In genomic region chr10:80756509-80756908, GRCm38 (mm10) we compare ENCODE assay signal across 9 mouse cellular contexts. TPM values are rescaled to one million over a fixed set of nuclear protein-coding genes. Genes with fewer than 3 reads are reported as not detected.
DNase-seq lines count a peak whose midpoint lies in the region; ATAC-seq and TF ChIP-seq lines count a peak whose summit lies in the region.
"Had no signal": no experiment of that assay in that cellular context is flagged by ENCODE, and none has a peak within 500 bp of the region (broad histone marks: within the 10 kb centered on the region; RNA-seq: fewer than 3 reads in every experiment).

No protein-coding gene starts in this region.

- dilution Hi-C loops in CH12.LX (cut with MboI; ENCODE audit: extremely low pct_ligation_motif_present, extremely low pct_unique_long_range_greater_than_20kb, low sequenced_read_pairs): no loop called here

- no peak for TF ChIP-seq RAD21 in CH12.LX (IDR thresholded peaks at IDR 0.05; ENCODE audit: low read depth, low read length)

- H3K4me3 ChIP-seq in heart, embryonic 11.5 days (ENCODE audit: low read depth, low read length): peak overlapping the region; percentile 93
- H3K4me3 ChIP-seq in CH12.LX (replicated peaks in 1 of 3; ENCODE audit: low read depth in 2 of 3, low read length in 2 of 3, poor library complexity in 1 of 3): peak overlapping the region; percentile 93 to 98 (median 96)
- H3K4me3 ChIP-seq in forebrain, embryonic 14.5 days (ENCODE audit: low read depth, low read length): peak overlapping the region; percentile 97
- peak overlapping the region; percentile 86 to 99 for H3K4me3 ChIP-seq in liver, embryonic 14.5 days (ENCODE audit: insufficient read depth in 1 of 2, low read depth in 2 of 2, low read length in 2 of 2)

- no peak overlapping the region for H3K27ac ChIP-seq in heart, embryonic 11.5 days (ENCODE audit: low read depth, low read length)
- H3K27ac ChIP-seq in CH12.LX (ENCODE audit: insufficient read depth, low read depth): no peak overlapping the region
- H3K27ac ChIP-seq in forebrain, embryonic 14.5 days (ENCODE audit: low read depth, low read length): no peak overlapping the region
- no peak overlapping the region for H3K27ac ChIP-seq in liver, embryonic 14.5 days

- no peaks in the 10 kb centered on the region for H3K27me3 ChIP-seq in heart, embryonic 11.5 days (ENCODE audit: control insufficient read depth, insufficient read depth, low read length)
- H3K27me3 ChIP-seq in CH12.LX (replicated peaks): no peaks in the 10 kb centered on the region
- H3K27me3 ChIP-seq in forebrain, embryonic 14.5 days (replicated peaks; ENCODE audit: control insufficient read depth, insufficient read depth, low read length): no peaks in the 10 kb centered on the region
- no peaks in the 10 kb centered on the region for H3K27me3 ChIP-seq in liver, embryonic 14.5 days (ENCODE audit: control insufficient read depth, insufficient read depth, low read length)

- no peak for DNase-seq in heart, adult 8-10 months (ENCODE audit: low spot score)
- no peak for DNase-seq in CH12.LX (ENCODE audit: extremely low read depth)
- no peak for DNase-seq in forebrain, embryonic 14.5 days (ENCODE audit: low spot score)
- DNase-seq in liver, embryonic 14.5 days (ENCODE audit: low read depth in 3 of 3, low spot score in 3 of 3): no peak
- no peak for DNase-seq in right cerebral cortex, adult 2 months (ENCODE audit: low spot score in 2 of 2)
- DNase-seq in left cerebral cortex, adult 18-20 months (ENCODE audit: low spot score in 2 of 2): no peak
- DNase-seq: cerebellum, adult 9-10 months had no signal

- peak overlapping the region; percentile 79 for H3K4me2 ChIP-seq in heart, embryonic 11.5 days
- H3K4me2 ChIP-seq in CH12.LX (ENCODE audit: insufficient read depth, low read depth, poor library complexity, severe bottlenecking): peak overlapping the region; percentile 52
- peak overlapping the region; percentile 83 for H3K4me2 ChIP-seq in forebrain, embryonic 14.5 days (ENCODE audit: low read length)
- peak overlapping the region; percentile 97 for H3K4me2 ChIP-seq in liver, embryonic 14.5 days (ENCODE audit: low read depth)

- no peak for ATAC-seq in heart, embryonic 11.5 days (replicated peaks; ENCODE audit: insufficient number of reproducible peaks, low FRiP score, low TSS enrichment)
- no peak for ATAC-seq in forebrain, embryonic 14.5 days
- no peak for ATAC-seq in liver, embryonic 14.5 days (ENCODE audit: insufficient read depth)
- ATAC-seq in CD4-positive, CD25-positive, alpha-beta regulatory T cell, adult 4 months: no peak

- in situ Hi-C loops in CH12.LX (cut with MboI; ENCODE audit: low pct_ligation_motif_present, low pct_unique_long_range_greater_than_20kb, low sequenced_read_pairs): no loop called here

- no peak for TF ChIP-seq POLR2A in CH12.LX (IDR thresholded peaks at IDR 0.05; ENCODE audit: low read depth, low read length)

- H3K9me3 ChIP-seq in heart, embryonic 11.5 days (replicated peaks; ENCODE audit: control insufficient read depth, low read length): no peaks in the 10 kb centered on the region
- H3K9me3 ChIP-seq in CH12.LX (replicated peaks; ENCODE audit: low read length): no peaks in the 10 kb centered on the region
- H3K9me3 ChIP-seq in forebrain, embryonic 14.5 days (replicated peaks; ENCODE audit: control insufficient read depth, low read length): no peaks in the 10 kb centered on the region
- H3K9me3 ChIP-seq in liver, embryonic 14.5 days (ENCODE audit: control insufficient read depth, low read length): no peaks in the 10 kb centered on the region

- 45% methylated on average over 2 of the region's 2 CpGs for WGBS in heart, embryonic 11.5 days (ENCODE audit: insufficient replicate concordance)
- WGBS in forebrain, embryonic 14.5 days: 62% methylated on average over 2 of the region's 2 CpGs
- WGBS in liver, embryonic 14.5 days (ENCODE audit: insufficient replicate concordance): 40% methylated on average over 2 of the region's 2 CpGs

- TF ChIP-seq EP300 in CH12.LX (IDR thresholded peaks at IDR 0.05; ENCODE audit: low read length): no peak
- TF ChIP-seq EP300 in liver, embryonic 14.5 days (IDR thresholded peaks at IDR 0.05; ENCODE audit: low read depth): no peak

- TF ChIP-seq CTCF in CH12.LX (conservative IDR thresholded peaks at IDR 0.05 in 1 of 2, IDR thresholded peaks at IDR 0.05 in 1 of 2; ENCODE audit: low read depth in 2 of 2, low read length in 2 of 2): no peak
- no peak for TF ChIP-seq CTCF in liver, embryonic 14.5 days (IDR thresholded peaks at IDR 0.05; ENCODE audit: low read depth)

- H3K79me2 ChIP-seq in CH12.LX (replicated peaks; ENCODE audit: control insufficient read depth, extremely low read depth, insufficient read depth, poor library complexity, severe bottlenecking): peaks cover 63% of the 10 kb centered on the region

- no peaks in the 10 kb centered on the region for H3K36me3 ChIP-seq in heart, embryonic 11.5 days (ENCODE audit: control insufficient read depth, insufficient read depth, low read length)
- peaks cover 0 to 29% of the 10 kb centered on the region in 2 experiments for H3K36me3 ChIP-seq in CH12.LX (replicated peaks in 1 of 2; ENCODE audit: control insufficient read depth in 1 of 2, insufficient read depth in 1 of 2, low read length in 1 of 2)
- no peaks in the 10 kb centered on the region for H3K36me3 ChIP-seq in forebrain, embryonic 14.5 days (ENCODE audit: control insufficient read depth, insufficient read depth, low read length)
- no peaks in the 10 kb centered on the region for H3K36me3 ChIP-seq in liver, embryonic 14.5 days (replicated peaks; ENCODE audit: control insufficient read depth, insufficient read depth, low read depth)

- peak overlapping the region; percentile 99 for H3K9ac ChIP-seq in heart, embryonic 11.5 days (ENCODE audit: low read depth, low read length)
- H3K9ac ChIP-seq in CH12.LX (ENCODE audit: insufficient read depth, low read depth): peak overlapping the region; percentile 96
- peak overlapping the region; percentile 95 for H3K9ac ChIP-seq in forebrain, embryonic 14.5 days (ENCODE audit: low read length)
- peak overlapping the region; percentile 84 for H3K9ac ChIP-seq in liver, embryonic 14.5 days (replicated peaks)

- H3K4me1 ChIP-seq in heart, embryonic 11.5 days (ENCODE audit: control insufficient read depth, insufficient read depth, low read length): peaks cover 58% of the 10 kb centered on the region
- peaks cover 26 to 61% of the 10 kb centered on the region in 2 experiments for H3K4me1 ChIP-seq in CH12.LX (ENCODE audit: control insufficient read depth in 1 of 2, insufficient read depth in 2 of 2)
- peaks cover 28% of the 10 kb centered on the region for H3K4me1 ChIP-seq in forebrain, embryonic 14.5 days (ENCODE audit: control insufficient read depth, insufficient read depth, low read length)
- peaks cover 24 to 46% of the 10 kb centered on the region in 2 experiments for H3K4me1 ChIP-seq in liver, embryonic 14.5 days (replicated peaks; ENCODE audit: control insufficient read depth in 2 of 2, insufficient read depth in 2 of 2, low read length in 1 of 2)

RNA-seq across cellular contexts. Expression of gene Dot1l, which starts 1.5 kb away (rescaled TPM):
- polyA plus RNA-seq in heart, embryonic 11.5 days (2014; fragmentation: Nextera tagmentation; extraction: Ambion mirVana): 23.1 and 27.3 TPM in 2 replicates
- total RNA-seq in heart, adult 8-10 months (2022): 10 to 100 TPM; 13.3 to 24.1 (median 19.8) TPM
- 13.3 and 15.5 TPM in 2 replicates for total RNA-seq in CH12.LX (2012; rRNA removed)
- total RNA-seq in CH12.LX (2014; rRNA removed): 2.7 and 3.3 TPM in 2 replicates
- 30.9 and 43.8 TPM in 2 replicates for polyA plus RNA-seq in CH12.LX (2012; ENCODE audit: insufficient read length, low read depth)
- polyA plus RNA-seq in forebrain, embryonic 14.5 days (2014; fragmentation: Nextera tagmentation; extraction: Ambion mirVana): 13.6 and 19.3 TPM in 2 replicates
- polyA plus RNA-seq in liver, embryonic 14.5 days (2012; rRNA removed): 11.5 and 11.6 TPM in 2 replicates
- 7.1 and 8.3 TPM in 2 replicates for polyA plus RNA-seq in liver, embryonic 14.5 days (2014; fragmentation: Nextera tagmentation; extraction: Ambion mirVana)
- 10 to 100 TPM; 13.4 to 15.5 TPM for polyA plus RNA-seq in CD4-positive, CD25-positive, alpha-beta regulatory T cell, adult 4 months (2017; shearing (Covaris generic))
- 10 to 100 TPM; 43.0 to 44.4 TPM for total RNA-seq in left cerebral cortex, adult 18-20 months (2021)

RNA-seq across cellular contexts. Expression of gene Ap3d1, which starts 14.4 kb away (rescaled TPM):
- polyA plus RNA-seq in heart, embryonic 11.5 days (2014; fragmentation: Nextera tagmentation; extraction: Ambion mirVana): 51.5 and 59.3 TPM in 2 replicates
- total RNA-seq in heart, adult 8-10 months (2022): 10 to 100 TPM; 41.2 to 44.5 (median 43.4) TPM
- 48.1 and 49.4 TPM in 2 replicates for total RNA-seq in CH12.LX (2012; rRNA removed)
- 24.2 and 28.4 TPM in 2 replicates for total RNA-seq in CH12.LX (2014; rRNA removed)
- 46.5 and 57.0 TPM in 2 replicates for polyA plus RNA-seq in CH12.LX (2012; ENCODE audit: insufficient read length, low read depth)
- 81.0 and 99.5 TPM in 2 replicates for polyA plus RNA-seq in forebrain, embryonic 14.5 days (2014; fragmentation: Nextera tagmentation; extraction: Ambion mirVana)
- polyA plus RNA-seq in liver, embryonic 14.5 days (2012; rRNA removed): 24.5 and 26.2 TPM in 2 replicates
- polyA plus RNA-seq in liver, embryonic 14.5 days (2014; fragmentation: Nextera tagmentation; extraction: Ambion mirVana): 20.1 and 22.4 TPM in 2 replicates
- 10 to 100 TPM; 26.7 to 29.1 TPM for polyA plus RNA-seq in CD4-positive, CD25-positive, alpha-beta regulatory T cell, adult 4 months (2017; shearing (Covaris generic))
- 100 to 1,000 TPM; 140 to 153 TPM for total RNA-seq in left cerebral cortex, adult 18-20 months (2021)

RNA-seq across cellular contexts. Expression of gene Sf3a2, which starts 41.5 kb away (rescaled TPM):
- polyA plus RNA-seq in heart, embryonic 11.5 days (2014; fragmentation: Nextera tagmentation; extraction: Ambion mirVana): 68.6 and 68.7 TPM in 2 replicates
- total RNA-seq in heart, adult 8-10 months (2022): 10 to 100 TPM; 25.0 to 33.0 (median 31.5) TPM
- total RNA-seq in CH12.LX (2012; rRNA removed): 29.0 and 36.5 TPM in 2 replicates
- 7.8 and 12.4 TPM in 2 replicates for total RNA-seq in CH12.LX (2014; rRNA removed)
- 136 and 153 TPM in 2 replicates for polyA plus RNA-seq in CH12.LX (2012; ENCODE audit: insufficient read length, low read depth)
- 66.6 and 71.7 TPM in 2 replicates for polyA plus RNA-seq in forebrain, embryonic 14.5 days (2014; fragmentation: Nextera tagmentation; extraction: Ambion mirVana)
- polyA plus RNA-seq in liver, embryonic 14.5 days (2012; rRNA removed): 26.1 and 35.6 TPM in 2 replicates
- polyA plus RNA-seq in liver, embryonic 14.5 days (2014; fragmentation: Nextera tagmentation; extraction: Ambion mirVana): 36.1 and 40.7 TPM in 2 replicates
- polyA plus RNA-seq in CD4-positive, CD25-positive, alpha-beta regulatory T cell, adult 4 months (2017; shearing (Covaris generic)): 10 to 100 TPM; 12.3 to 13.2 TPM
- total RNA-seq in left cerebral cortex, adult 18-20 months (2021): 10 to 100 TPM; 46.8 to 53.3 TPM

RNA-seq across cellular contexts. Expression of gene Plekhj1, which starts 41.9 kb away (rescaled TPM):
- polyA plus RNA-seq in heart, embryonic 11.5 days (2014; fragmentation: Nextera tagmentation; extraction: Ambion mirVana): 89.0 and 97.7 TPM in 2 replicates
- 10 to 100 TPM; 29.8 to 37.4 (median 32.7) TPM for total RNA-seq in heart, adult 8-10 months (2022)
- total RNA-seq in CH12.LX (2012; rRNA removed) (63.8 and 81.8 TPM in 2 replicates), CH12.LX (2014; rRNA removed) (51.5 and 63.4 TPM in 2 replicates)
- 119 and 123 TPM in 2 replicates for polyA plus RNA-seq in CH12.LX (2012; ENCODE audit: insufficient read length, low read depth)
- polyA plus RNA-seq in forebrain, embryonic 14.5 days (2014; fragmentation: Nextera tagmentation; extraction: Ambion mirVana): 140 and 143 TPM in 2 replicates
- 46.7 and 50.8 TPM in 2 replicates for polyA plus RNA-seq in liver, embryonic 14.5 days (2012; rRNA removed)
- 77.0 and 85.0 TPM in 2 replicates for polyA plus RNA-seq in liver, embryonic 14.5 days (2014; fragmentation: Nextera tagmentation; extraction: Ambion mirVana)
- polyA plus RNA-seq in CD4-positive, CD25-positive, alpha-beta regulatory T cell, adult 4 months (2017; shearing (Covaris generic)): 100 to 1,000 TPM; 106 to 120 TPM
- total RNA-seq in left cerebral cortex, adult 18-20 months (2021): 10 to 100 TPM; 66.1 to 77.7 TPM

RNA-seq across cellular contexts. Expression of gene Amh, which starts 48.5 kb away (rescaled TPM):
- polyA plus RNA-seq in heart, embryonic 11.5 days (2014; fragmentation: Nextera tagmentation; extraction: Ambion mirVana): 0.11 TPM in 1 of 2 replicates, not detected in the other
- under 1 TPM; 0.14 to 0.50 (median 0.20) TPM for total RNA-seq in heart, adult 8-10 months (2022)
- total RNA-seq in CH12.LX (2012; rRNA removed) (0.59 and 0.71 TPM in 2 replicates), CH12.LX (2014; rRNA removed) (0.43 TPM in 1 of 2 replicates, not detected in the other)
- 0.78 and 1.1 TPM in 2 replicates for polyA plus RNA-seq in CH12.LX (2012; ENCODE audit: insufficient read length, low read depth)
- 0.10 TPM in 1 of 2 replicates, not detected in the other for polyA plus RNA-seq in forebrain, embryonic 14.5 days (2014; fragmentation: Nextera tagmentation; extraction: Ambion mirVana)
- 0.31 and 0.36 TPM in 2 replicates for polyA plus RNA-seq in liver, embryonic 14.5 days (2012; rRNA removed)
- polyA plus RNA-seq in liver, embryonic 14.5 days (2014; fragmentation: Nextera tagmentation; extraction: Ambion mirVana): 0.08 TPM in 1 of 2 replicates, not detected in the other
- polyA plus RNA-seq in CD4-positive, CD25-positive, alpha-beta regulatory T cell, adult 4 months (2017; shearing (Covaris generic)): not detected
- 1 to 10 TPM; 2.4 to 2.9 TPM for total RNA-seq in left cerebral cortex, adult 18-20 months (2021)
